Comparison of ENCODE assay signal across 22 mouse cellular contexts in the genomic region with DNA sequence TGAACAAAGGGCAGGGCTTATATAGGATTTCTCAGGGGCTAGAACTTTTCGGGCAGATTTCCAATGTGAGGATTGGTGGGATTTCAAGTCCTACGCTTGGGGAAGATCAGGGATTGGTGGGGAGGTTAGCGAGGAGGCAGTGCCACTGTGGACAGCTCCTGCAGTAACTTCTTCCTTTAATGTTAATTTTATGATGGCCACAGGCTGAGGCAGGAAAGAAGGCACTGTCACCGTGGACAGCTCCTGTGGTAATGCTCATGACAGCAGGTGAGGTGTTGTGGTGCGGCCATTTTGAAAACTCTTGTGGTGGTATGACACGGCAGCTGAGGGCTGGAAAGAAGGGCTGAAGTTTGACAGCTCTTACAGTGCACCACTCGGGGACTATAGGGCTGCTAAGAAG. TPM values are rescaled to one million over a fixed set of nuclear protein-coding genes. Genes with fewer than 3 reads are reported as not detected.
DNase-seq lines count a peak whose midpoint lies in the region; ATAC-seq and TF ChIP-seq lines count a peak whose summit lies in the region.
"Had no signal": no experiment of that assay in that cellular context is flagged by ENCODE, and none has a peak within 500 bp of the region (broad histone marks: within the 10 kb centered on the region; RNA-seq: fewer than 3 reads in every experiment).

No protein-coding gene starts in this region.

- no peak overlapping the region for H3K4me2 ChIP-seq in CH12.LX (ENCODE audit: insufficient read depth, low read depth, poor library complexity, severe bottlenecking)
- no peak overlapping the region for H3K4me2 ChIP-seq in stomach, postnatal 0 days (replicated peaks; ENCODE audit: low read depth)
- H3K4me2 ChIP-seq: embryonic facial prominence, embryonic 12.5 days; embryonic facial prominence, embryonic 15.5 days; forebrain, embryonic 12.5 days; forebrain, embryonic 15.5 days; heart, embryonic 11.5 days; hindbrain, embryonic 13.5 days; intestine, embryonic 15.5 days had no signal

- H3K27ac ChIP-seq in CH12.LX (ENCODE audit: insufficient read depth, low read depth) (no peak overlapping the region), ES-Bruce4 (ENCODE audit: insufficient read depth, low read length) (no peak overlapping the region)
- H3K27ac ChIP-seq in stomach, postnatal 0 days (replicated peaks): no peak overlapping the region
- H3K27ac ChIP-seq: embryonic facial prominence, embryonic 12.5 days; embryonic facial prominence, embryonic 15.5 days; forebrain, embryonic 12.5 days; forebrain, embryonic 15.5 days; hindbrain, embryonic 10.5 days; hindbrain, embryonic 13.5 days; intestine, embryonic 15.5 days had no signal

- TF ChIP-seq EP300 in CH12.LX (IDR thresholded peaks at IDR 0.05; ENCODE audit: low read length): no peak
- 0 out of 2 replicates have a peak, but pooled peaks have one; percentile 32 for TF ChIP-seq EP300 in ES-Bruce4 (IDR thresholded peaks at IDR 0.05; ENCODE audit: insufficient read depth, low read depth, low read length)
- TF ChIP-seq EP300 in stomach, postnatal 0 days (optimal IDR thresholded peaks at IDR 0.05): no peak

- TF ChIP-seq CTCF in CH12.LX (conservative IDR thresholded peaks at IDR 0.05 in 1 of 2, IDR thresholded peaks at IDR 0.05 in 1 of 2; ENCODE audit: low read depth in 2 of 2, low read length in 2 of 2) (no peak), ES-Bruce4 (IDR thresholded peaks at IDR 0.05; ENCODE audit: low read depth, low read length) (no peak)
- no peak for TF ChIP-seq CTCF in stomach, postnatal 0 days (IDR thresholded peaks at IDR 0.05; ENCODE audit: low read depth)

- 65% methylated on average over 7 of the region's 7 CpGs for WGBS in stomach, postnatal 0 days

- dilution Hi-C loops in CH12.LX (cut with MboI; ENCODE audit: extremely low pct_ligation_motif_present, extremely low pct_unique_long_range_greater_than_20kb, low sequenced_read_pairs): no loop called here

- no peak overlapping the region for H3K9ac ChIP-seq in CH12.LX (ENCODE audit: insufficient read depth, low read depth)
- H3K9ac ChIP-seq in ES-Bruce4 (ENCODE audit: low read depth, poor library complexity, severe bottlenecking): no peak overlapping the region
- H3K9ac ChIP-seq in stomach, postnatal 0 days (ENCODE audit: low read length): no peak overlapping the region
- H3K9ac ChIP-seq: embryonic facial prominence, embryonic 12.5 days; embryonic facial prominence, embryonic 15.5 days; forebrain, embryonic 12.5 days; forebrain, embryonic 15.5 days; intestine, embryonic 15.5 days had no signal

- ATAC-seq in stomach, postnatal 0 days (ENCODE audit: low FRiP score, low TSS enrichment): no peak
- no peak for ATAC-seq in megakaryocyte, adult 5-6 weeks (ENCODE audit: poor library complexity, severe bottlenecking)
- ATAC-seq: CD4-positive, CD25-positive, alpha-beta regulatory T cell, adult 4 months; forebrain, embryonic 15.5 days; hindbrain, embryonic 16.5 days; intestine, embryonic 15.5 days had no signal

- H3K27me3 ChIP-seq in CH12.LX (replicated peaks): no peaks in the 10 kb centered on the region
- no peaks in the 10 kb centered on the region for H3K27me3 ChIP-seq in ES-Bruce4 (ENCODE audit: control insufficient read depth, insufficient read depth, low read length, poor library complexity, severe bottlenecking)
- H3K27me3 ChIP-seq in stomach, postnatal 0 days (ENCODE audit: control insufficient read depth, insufficient read depth, low read length): no peaks in the 10 kb centered on the region
- H3K27me3 ChIP-seq: embryonic facial prominence, embryonic 12.5 days; forebrain, embryonic 15.5 days; intestine, embryonic 15.5 days had no signal

- H3K4me3 ChIP-seq in CH12.LX (replicated peaks in 1 of 3; ENCODE audit: low read depth in 2 of 3, low read length in 2 of 3, poor library complexity in 1 of 3) (no peak overlapping the region), ES-Bruce4 (ENCODE audit: low read depth, low read length) (no peak overlapping the region)
- H3K4me3 ChIP-seq in stomach, postnatal 0 days (ENCODE audit: low read depth, low read length): no peak overlapping the region
- H3K4me3 ChIP-seq: embryonic facial prominence, embryonic 12.5 days; embryonic facial prominence, embryonic 15.5 days; forebrain, embryonic 12.5 days; forebrain, embryonic 15.5 days; hindbrain, embryonic 10.5 days; hindbrain, embryonic 13.5 days; intestine, embryonic 15.5 days had no signal

- no peak for DNase-seq in CH12.LX (ENCODE audit: extremely low read depth)
- peak; percentile 69 for DNase-seq in R1 (ENCODE audit: low read depth, low spot score)
- DNase-seq in kidney, adult 9 months: no peak
- DNase-seq in stomach, postnatal 0 days (ENCODE audit: low spot score): no peak
- DNase-seq: adrenal gland, adult 2 months; adrenal gland, postnatal 14 days; cerebellum, adult 11 months; cerebellum, adult 2 months; cerebellum, adult 9-11 months; gastrocnemius, postnatal 10 days had no signal

- TF ChIP-seq POLR2A in CH12.LX (IDR thresholded peaks at IDR 0.05; ENCODE audit: low read depth, low read length) (no peak), ES-Bruce4 (IDR thresholded peaks at IDR 0.05; ENCODE audit: insufficient read depth, low read length) (no peak)

- peaks cover 14% of the 10 kb centered on the region for H3K79me2 ChIP-seq in CH12.LX (replicated peaks; ENCODE audit: control insufficient read depth, extremely low read depth, insufficient read depth, poor library complexity, severe bottlenecking)

- TF ChIP-seq RAD21 in CH12.LX (IDR thresholded peaks at IDR 0.05; ENCODE audit: low read depth, low read length): no peak

- in situ Hi-C loops in CH12.LX (cut with MboI; ENCODE audit: low pct_ligation_motif_present, low pct_unique_long_range_greater_than_20kb, low sequenced_read_pairs): loop anchor here (5.0 to 25.0 kb wide), 2 partner anchors 37 to 432 kb away; partner anchors contain the start of genes Adam15 and Efna4

- H3K36me3 ChIP-seq in CH12.LX (replicated peaks in 1 of 2; ENCODE audit: control insufficient read depth in 1 of 2, insufficient read depth in 1 of 2, low read length in 1 of 2) (peaks cover 0 to 22% of the 10 kb centered on the region in 2 experiments), ES-Bruce4 (ENCODE audit: control insufficient read depth, insufficient read depth, low read length, poor library complexity, severe bottlenecking) (no peaks in the 10 kb centered on the region)
- H3K36me3 ChIP-seq in stomach, postnatal 0 days (ENCODE audit: control insufficient read depth, insufficient read depth, low read length): no peaks in the 10 kb centered on the region
- H3K36me3 ChIP-seq: embryonic facial prominence, embryonic 12.5 days; embryonic facial prominence, embryonic 15.5 days; forebrain, embryonic 12.5 days; forebrain, embryonic 15.5 days; hindbrain, embryonic 13.5 days; intestine, embryonic 15.5 days had no signal

- H3K9me3 ChIP-seq in CH12.LX (replicated peaks; ENCODE audit: low read length) (no peaks in the 10 kb centered on the region), ES-Bruce4 (replicated peaks; ENCODE audit: control insufficient read depth, insufficient read depth, low read length, poor library complexity, severe bottlenecking) (no peaks in the 10 kb centered on the region)
- no peaks in the 10 kb centered on the region for H3K9me3 ChIP-seq in stomach, postnatal 0 days (ENCODE audit: control insufficient read depth, low read length)
- H3K9me3 ChIP-seq: embryonic facial prominence, embryonic 12.5 days; embryonic facial prominence, embryonic 15.5 days; forebrain, embryonic 12.5 days; forebrain, embryonic 15.5 days; hindbrain, embryonic 10.5 days; hindbrain, embryonic 13.5 days; intestine, embryonic 15.5 days had no signal

- H3K4me1 ChIP-seq in CH12.LX (ENCODE audit: control insufficient read depth in 1 of 2, insufficient read depth in 2 of 2) (peaks cover 8 to 26% of the 10 kb centered on the region in 2 experiments; a peak in 3 of 4 replicates), ES-Bruce4 (ENCODE audit: control insufficient read depth, insufficient read depth, low read length) (peaks cover 2% of the 10 kb centered on the region)
- H3K4me1 ChIP-seq in stomach, postnatal 0 days (replicated peaks; ENCODE audit: control insufficient read depth, insufficient read depth): 0 out of 2 replicates have a peak, but pooled peaks cover 2% of the 10 kb centered on the region

TF ChIP-seq in CH12.LX, 34 proteins besides CTCF, POLR2A, EP300 and RAD21:
- TF ChIP-seq BHLHE40 (IDR thresholded peaks at IDR 0.05; ENCODE audit: low read depth, low read length) (no peak), SIN3A (IDR thresholded peaks at IDR 0.05; ENCODE audit: low read length) (0 out of 2 replicates have a peak, but pooled peaks have one; percentile 27), MXI1 (IDR thresholded peaks at IDR 0.05; ENCODE audit: low read depth, low read length) (peak; percentile 43; the same call in 1 of the 2 replicates)

RNA-seq across cellular contexts. Expression of gene Ube2q1, which starts 3.8 kb away (rescaled TPM):
- 35.4 and 44.5 TPM in 2 replicates for total RNA-seq in CH12.LX (2012; rRNA removed)
- 59.4 and 61.7 TPM in 2 replicates for total RNA-seq in CH12.LX (2014; rRNA removed)
- 88.8 and 99.1 TPM in 2 replicates for polyA plus RNA-seq in CH12.LX (2012; ENCODE audit: insufficient read length, low read depth)
- polyA plus RNA-seq in ES-Bruce4 (2011; ENCODE audit: insufficient read depth, insufficient read length, low read depth, missing spikeins): 86.8 and 104 TPM in 2 replicates
- polyA plus RNA-seq in stomach, postnatal 0 days (2015; fragmentation: Nextera tagmentation; extraction: Ambion mirVana): 6.4 and 6.5 TPM in 2 replicates
- total RNA-seq in megakaryocyte, adult 5-6 weeks (2015): 113 and 119 TPM in 2 replicates
- total RNA-seq in megakaryocyte, adult 5-6 weeks (2017): 133 and 138 TPM in 2 replicates

RNA-seq across cellular contexts. Expression of gene Chrnb2, which starts 5.2 kb away (rescaled TPM):
- total RNA-seq in CH12.LX (2012; rRNA removed): 0.59 and 0.63 TPM in 2 replicates
- 0.19 and 0.39 TPM in 2 replicates for total RNA-seq in CH12.LX (2014; rRNA removed)
- polyA plus RNA-seq in CH12.LX (2012; ENCODE audit: insufficient read length, low read depth): 1.3 TPM in 2 replicates
- 0.67 and 0.68 TPM in 2 replicates for polyA plus RNA-seq in ES-Bruce4 (2011; ENCODE audit: insufficient read depth, insufficient read length, low read depth, missing spikeins)
- polyA plus RNA-seq in stomach, postnatal 0 days (2015; fragmentation: Nextera tagmentation; extraction: Ambion mirVana): 0.68 and 0.81 TPM in 2 replicates
- total RNA-seq in megakaryocyte, adult 5-6 weeks (2015): 0.21 and 0.91 TPM in 2 replicates
- 0.49 and 0.51 TPM in 2 replicates for total RNA-seq in megakaryocyte, adult 5-6 weeks (2017)

RNA-seq across cellular contexts. Expression of gene Adar, which starts 54.8 kb away (rescaled TPM):
- total RNA-seq in CH12.LX (2012; rRNA removed) (20.4 and 22.7 TPM in 2 replicates), CH12.LX (2014; rRNA removed) (11.5 and 12.5 TPM in 2 replicates)
- polyA plus RNA-seq in CH12.LX (2012; ENCODE audit: insufficient read length, low read depth) (32.4 and 33.1 TPM in 2 replicates), ES-Bruce4 (2011; ENCODE audit: insufficient read depth, insufficient read length, low read depth, missing spikeins) (34.2 and 36.7 TPM in 2 replicates)
- 8.5 and 8.8 TPM in 2 replicates for polyA plus RNA-seq in stomach, postnatal 0 days (2015; fragmentation: Nextera tagmentation; extraction: Ambion mirVana)
- total RNA-seq in megakaryocyte, adult 5-6 weeks (2015): 34.9 and 36.0 TPM in 2 replicates
- 38.5 and 42.2 TPM in 2 replicates for total RNA-seq in megakaryocyte, adult 5-6 weeks (2017)

Comparison
In these comparisons a context has a peak if more than half of its experiments do, and no peak if none do; other contexts are left out.
1. RNA of gene Ube2q1, which starts 3.8 kb away (polyA plus RNA-seq): 86.8 to 104 TPM in ES-Bruce4 and 88.8 to 99.1 TPM in CH12.LX; 6.4 to 6.5 TPM in stomach, postnatal 0 days; every median in the first group is over 10 times any median in the second.